Mouse (Mus musculus): ENCODE data around the gene Mapk7.

Gene Mapk7

DNA sequence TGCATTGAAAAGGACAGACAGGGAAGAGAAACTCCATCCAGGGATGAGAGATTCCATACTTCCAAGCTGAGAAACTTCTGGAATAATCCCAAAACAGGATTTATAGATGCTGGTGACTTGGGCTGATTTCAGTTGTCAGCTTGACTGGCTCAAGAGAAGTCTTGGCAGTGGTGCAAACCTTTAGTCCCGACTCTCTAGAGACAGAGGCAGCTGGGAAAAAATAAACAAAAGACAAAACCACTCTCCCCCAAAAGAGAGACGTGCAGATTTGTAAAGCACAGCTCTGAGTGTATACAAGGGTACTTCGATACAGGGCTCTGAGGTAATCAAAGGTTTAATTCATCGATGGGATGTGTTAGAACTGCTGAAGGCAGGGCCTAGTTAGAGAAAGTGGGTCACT is 28.8 kb downstream of the Mapk7 start:
- no peak for ATAC-seq (ENCODE audit: low TSS enrichment)

DNA sequence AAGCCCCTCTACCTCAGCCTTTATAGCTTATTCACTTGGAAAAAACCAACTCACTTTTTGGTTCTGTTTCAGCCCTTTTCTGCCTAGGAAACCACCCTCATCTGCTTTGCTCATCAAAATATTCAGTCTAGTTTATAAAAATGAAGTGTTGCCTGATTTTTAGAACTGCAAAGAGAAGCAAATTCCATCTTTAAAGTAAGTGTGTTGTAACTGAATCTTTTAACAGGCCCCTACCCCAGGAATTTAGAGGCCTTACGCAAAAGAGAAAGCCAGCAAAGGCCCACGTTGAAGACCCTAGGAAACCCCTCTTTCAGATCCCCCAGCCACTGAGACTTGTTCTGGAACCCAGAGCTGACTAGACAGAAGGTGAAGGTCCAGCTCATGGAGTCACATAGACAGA is 30.1 kb downstream of the Mapk7 start:
- no peak for ATAC-seq (ENCODE audit: low TSS enrichment)

DNA sequence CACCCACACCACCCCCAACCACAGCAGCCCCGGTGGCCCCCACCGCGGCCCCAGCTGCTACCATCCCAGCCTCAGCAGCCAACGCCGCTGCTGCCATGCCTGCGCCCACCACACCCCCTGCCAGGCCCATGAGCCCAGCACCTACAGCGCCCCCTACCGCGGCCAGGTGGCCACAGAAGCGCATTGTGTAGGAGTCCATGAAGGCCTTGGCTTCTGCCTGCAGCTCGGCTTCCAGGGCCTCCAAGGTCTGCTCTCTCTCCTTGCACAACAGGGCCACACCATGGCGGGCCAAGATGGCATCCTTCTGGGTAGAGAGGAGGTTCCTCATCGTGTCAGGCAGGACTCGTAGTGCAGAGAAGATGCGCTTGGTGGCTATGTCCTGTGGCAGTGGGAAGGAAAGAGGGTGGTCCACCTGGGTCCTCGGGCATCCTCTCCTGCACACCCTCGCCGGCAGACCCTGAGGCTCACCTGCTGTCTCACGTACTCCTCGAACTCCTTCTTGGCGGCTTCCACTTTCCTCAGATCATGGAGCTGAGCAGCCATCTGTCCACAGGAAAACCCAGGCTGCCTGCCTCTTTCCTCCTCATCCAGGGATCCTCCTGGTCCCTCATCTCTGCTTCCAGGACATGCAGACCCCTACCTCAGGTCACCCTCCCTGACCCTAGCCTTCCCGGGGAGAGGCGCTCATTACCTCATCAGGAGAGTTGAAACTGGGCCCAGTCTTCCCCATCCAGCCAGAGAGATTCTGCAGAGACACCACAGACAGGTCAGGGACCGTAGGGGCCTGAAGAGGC is 44.5 kb downstream of the Mapk7 start:
- no peak for ATAC-seq (ENCODE audit: low TSS enrichment)

DNA sequence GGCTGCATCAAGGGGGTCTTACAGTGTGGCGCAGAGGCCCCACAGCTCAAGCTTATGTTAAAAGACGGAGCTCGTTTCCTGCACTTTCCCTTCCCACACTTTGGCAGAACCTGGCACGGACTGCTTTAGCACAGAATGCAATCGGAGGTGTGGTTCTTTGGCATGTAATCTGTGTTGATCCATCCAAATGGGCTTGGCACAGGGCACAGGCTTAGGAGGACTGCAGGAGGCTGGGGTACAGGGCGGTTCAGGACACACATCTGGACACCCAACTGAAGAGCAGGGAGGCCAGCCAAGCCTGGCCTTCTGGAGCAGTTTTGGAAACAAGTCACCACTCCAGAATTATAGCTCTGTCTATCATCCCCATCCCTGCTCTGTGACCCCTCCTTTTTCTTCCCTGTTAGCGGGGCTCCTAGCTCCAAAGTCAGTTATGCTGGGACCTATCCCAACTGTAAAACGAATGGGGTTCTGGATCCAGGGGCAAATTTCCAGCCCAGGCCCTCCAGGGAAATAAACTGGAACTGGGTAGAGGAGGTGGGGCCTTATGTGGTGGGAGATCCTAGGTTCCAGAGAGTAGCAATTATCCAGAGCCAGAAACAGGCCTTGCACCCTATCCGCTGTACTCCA is 45.5 kb downstream of the Mapk7 start:
- ATAC-seq (ENCODE audit: low TSS enrichment): peak; percentile 32

DNA sequence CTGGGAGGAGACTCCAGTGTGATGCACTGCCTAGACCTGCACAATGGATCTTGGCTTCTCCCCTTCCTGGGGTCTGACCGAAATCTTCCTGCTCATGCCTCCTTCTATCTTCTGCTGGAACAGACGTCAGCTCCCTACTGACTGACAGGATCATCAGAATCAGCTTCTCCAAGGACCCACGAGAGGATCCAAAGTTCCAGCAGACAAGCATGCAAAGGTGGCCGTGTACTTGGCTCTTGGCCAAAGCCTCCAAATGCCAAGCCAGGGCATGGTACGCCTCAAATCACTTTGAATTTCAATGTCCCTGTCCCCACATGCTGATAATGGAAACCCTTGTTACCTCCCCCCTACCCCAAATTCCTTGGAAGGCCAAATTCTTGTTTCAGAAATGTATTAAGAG is 46.2 kb downstream of the Mapk7 start:
- ATAC-seq (ENCODE audit: low TSS enrichment): no peak; the same call in 1 of the 2 replicates

DNA sequence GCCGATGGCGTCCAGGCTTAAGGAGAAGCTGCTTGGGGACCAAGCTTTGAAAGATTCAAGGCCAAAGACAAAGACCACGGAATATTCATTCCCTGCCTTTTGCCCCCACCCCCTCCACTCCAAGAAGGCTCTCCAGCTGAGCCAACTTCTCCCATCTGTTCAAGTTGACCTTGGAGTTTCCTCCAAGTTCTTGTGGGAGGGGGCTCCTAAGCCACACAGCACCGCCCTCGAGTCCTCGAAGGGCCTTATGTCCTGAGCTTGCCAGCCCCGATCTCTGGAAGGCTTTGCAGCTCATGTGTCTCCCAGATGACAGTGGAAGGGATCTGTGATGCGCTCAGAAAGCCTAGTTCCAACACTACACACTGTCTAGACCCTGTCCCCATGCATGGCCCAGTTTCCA is 46.9 kb downstream of the Mapk7 start:
- ATAC-seq (ENCODE audit: low TSS enrichment): no peak

DNA sequence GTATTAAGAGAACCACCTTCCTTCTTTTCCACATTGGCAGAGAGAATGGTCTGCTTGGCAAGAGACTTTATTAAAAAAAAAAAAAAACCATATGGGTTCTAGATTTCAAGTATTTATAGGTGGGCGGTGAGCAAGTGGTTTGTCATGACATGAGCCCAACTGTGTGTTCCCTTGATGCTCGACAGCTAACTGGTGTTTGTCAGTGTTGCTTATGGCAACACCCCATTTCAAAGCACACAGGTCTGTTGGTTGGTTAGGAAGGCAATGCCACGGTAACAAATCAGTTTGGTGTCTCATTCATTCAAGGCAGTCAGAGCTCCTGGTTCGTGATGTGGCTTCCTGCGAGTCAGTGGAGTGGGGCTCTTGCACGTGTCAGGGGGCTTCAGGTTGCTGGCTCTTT is 50.4 kb downstream of the Mapk7 start:
- no peak for ATAC-seq (ENCODE audit: low TSS enrichment)

DNA sequence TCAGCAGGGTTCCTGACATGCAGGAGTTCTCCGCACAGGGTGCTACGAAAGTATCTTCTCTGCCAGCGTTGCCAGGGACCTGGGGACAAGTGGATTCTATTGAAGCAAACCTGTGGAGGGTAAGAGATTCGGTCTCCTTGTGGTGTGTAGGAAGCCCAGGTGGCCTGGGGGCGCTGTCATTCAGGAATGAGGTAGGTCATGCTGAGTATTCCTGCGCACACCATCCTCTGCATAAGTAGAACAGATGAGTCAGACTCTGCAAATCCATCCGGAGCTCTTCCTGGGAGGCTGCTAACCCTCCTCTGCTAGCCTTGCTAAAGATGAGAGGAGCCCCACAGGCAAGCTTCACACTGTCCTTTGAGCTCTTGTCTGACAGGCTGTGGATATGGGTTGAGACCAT is 52.5 kb downstream of the Mapk7 start:
- peak; percentile 89 for ATAC-seq (ENCODE audit: low TSS enrichment)

DNA sequence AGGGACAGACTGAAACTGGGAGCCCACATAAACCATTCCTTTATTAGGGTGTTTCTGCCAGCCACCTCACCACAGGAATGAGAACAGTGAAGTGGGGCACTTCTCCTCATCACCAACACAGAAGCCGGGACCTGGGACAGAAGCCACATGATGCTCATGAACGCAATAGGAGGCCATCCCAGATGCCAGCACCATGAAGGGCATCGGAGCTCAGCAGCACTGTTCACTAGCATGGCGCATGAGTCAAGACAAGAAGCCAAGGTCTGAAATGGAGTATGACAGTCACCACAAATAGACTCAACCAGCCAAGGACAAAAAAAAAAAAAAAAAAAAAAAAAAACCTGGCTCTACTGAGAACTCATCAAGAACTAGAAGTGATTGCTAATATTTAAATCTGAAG is 53.8 kb downstream of the Mapk7 start:
- no peak for ATAC-seq (ENCODE audit: low TSS enrichment)

DNA sequence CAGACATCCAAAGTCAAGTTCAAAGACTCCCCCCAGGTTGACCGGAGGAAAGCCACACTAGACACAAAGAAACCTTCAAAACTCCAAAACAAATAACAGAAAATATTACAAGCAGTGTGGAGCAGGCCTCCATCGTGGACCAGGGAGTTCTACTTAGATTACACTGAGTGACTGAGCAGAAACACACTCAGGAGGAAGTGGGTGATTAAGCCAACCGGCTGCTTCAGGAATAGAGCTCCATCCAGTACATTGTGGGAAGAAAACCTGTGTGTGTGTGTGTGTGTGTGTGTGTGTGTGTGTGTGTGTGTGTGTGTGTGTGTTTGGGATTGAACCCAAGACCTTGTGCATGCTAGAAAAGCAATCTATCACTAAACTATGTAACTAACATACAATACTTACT is 55.0 kb downstream of the Mapk7 start:
- ATAC-seq (ENCODE audit: low TSS enrichment): no peak
